Mouse (Mus musculus): Measurements from ENCODE around the gene Rep15. TPM values are rescaled to one million over a fixed set of nuclear protein-coding genes. Genes with fewer than 3 reads are reported as not detected.

The Rep15 gene
- polyA plus RNA-seq (2015; fragmentation: Nextera tagmentation; extraction: Ambion mirVana), result 0.24 and 0.35 TPM in 2 replicates

DNA sequence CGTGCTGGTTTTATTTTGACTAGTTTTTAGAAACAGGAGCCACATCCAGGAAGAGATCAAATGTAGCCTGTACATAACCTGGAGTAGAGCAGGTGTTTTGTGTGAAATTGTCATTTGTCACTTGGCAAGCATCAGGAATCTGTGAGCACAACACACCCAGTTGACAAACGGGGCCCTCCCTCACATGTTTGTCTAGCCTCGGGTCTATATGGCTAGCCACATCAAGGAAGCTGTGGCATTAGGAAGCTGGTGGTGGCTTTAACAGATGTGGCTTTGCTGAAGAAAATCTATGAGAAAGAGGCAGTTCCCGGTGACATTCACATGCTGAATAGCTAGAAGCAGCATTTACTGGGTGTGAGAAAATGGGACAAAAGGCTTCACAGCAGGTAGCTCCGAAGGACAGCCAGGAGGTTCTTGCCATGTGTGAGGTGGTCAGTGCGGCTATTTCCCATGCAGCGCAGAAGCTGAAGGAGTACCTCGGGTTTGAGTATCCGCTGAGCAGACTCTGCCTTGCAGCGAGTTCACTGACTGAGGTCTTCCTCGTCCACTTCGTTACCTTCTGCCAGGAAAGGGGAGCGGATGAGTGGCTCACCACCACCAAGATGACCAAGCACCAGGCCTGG, at the start of gene Rep15:
Gene Rep15 (plus strand): TSS at position 282 of the 623 bp plus-strand sequence.
- ATAC-seq (ENCODE audit: insufficient read depth), result no peak
- no peak within 1 kb of the TSS for H3K9ac ChIP-seq
- WGBS (ENCODE audit: insufficient replicate concordance), result 56% methylated on average over 13 of the region's 13 CpGs

DNA sequence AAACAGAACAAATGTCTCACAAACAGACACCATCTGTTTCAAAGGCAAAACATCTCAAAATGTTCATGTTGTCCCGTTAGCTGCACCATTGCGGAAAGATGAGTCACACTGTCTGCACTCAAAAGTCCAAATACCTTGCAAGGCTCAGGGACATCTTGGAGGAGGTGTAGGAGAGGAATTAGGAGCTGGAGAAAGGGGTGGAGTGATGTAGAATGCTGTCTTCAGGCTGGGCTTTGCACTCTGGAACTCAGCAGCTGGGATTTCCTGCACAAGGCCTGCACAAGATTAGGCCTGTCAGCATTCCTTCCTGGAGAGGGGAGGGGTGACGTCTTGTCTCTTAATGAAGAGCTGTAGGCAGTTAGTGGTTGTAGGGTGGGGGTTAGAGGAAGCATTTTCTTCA, 47.8 kb upstream of the Rep15 start:
- no peak overlapping the region for H3K9ac ChIP-seq
- no peak for ATAC-seq (ENCODE audit: insufficient read depth)
- 57% methylated on average over 3 of the region's 3 CpGs for WGBS (ENCODE audit: insufficient replicate concordance)

More for the DNA sequence above, at the start of gene Rep15:
- Histone ChIP-seq H3K4me2 (no peak within 1 kb of the TSS), H3K27me3 (no peaks in the 10 kb centered on the region), H3K4me1 (replicated peaks) (no peaks in the 10 kb centered on the region), H3K4me3 (replicated peaks) (no peak within 1 kb of the TSS), H3K9me3 (replicated peaks) (no peaks in the 10 kb centered on the region), H3K36me3 (replicated peaks) (peaks cover 10% of the 10 kb centered on the region; the same call in 1 of the 2 replicates), H3K27ac (replicated peaks) (no peak within 1 kb of the TSS)

DNA sequence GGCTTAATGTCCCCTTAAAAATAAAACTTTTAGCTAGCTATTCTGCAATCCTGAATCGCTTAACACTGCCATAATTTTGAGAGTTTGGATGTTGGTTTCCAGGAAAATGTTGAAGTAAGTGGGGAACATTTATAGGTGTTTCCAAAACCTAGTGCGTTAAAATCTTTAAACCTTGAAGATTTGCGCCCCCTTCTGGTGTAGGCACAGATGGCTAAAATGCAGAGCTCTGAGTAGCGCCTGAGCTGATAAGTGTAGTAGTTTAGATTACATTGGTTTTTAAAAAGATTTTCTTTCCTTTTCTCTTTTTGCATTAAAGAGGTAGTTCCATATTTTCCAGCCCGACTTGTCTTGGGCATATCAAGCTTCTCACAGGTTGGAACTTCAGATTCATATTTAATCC, 38.1 kb upstream of the Rep15 start:
- H3K27ac ChIP-seq (replicated peaks), result no peak overlapping the region
- no peaks in the 10 kb centered on the region for H3K9me3 ChIP-seq (replicated peaks)
- no peak overlapping the region for H3K4me2 ChIP-seq
- H3K9ac ChIP-seq, result no peak overlapping the region
- WGBS (ENCODE audit: insufficient replicate concordance), result 32% methylated on average over 5 of the region's 5 CpGs
- no peak overlapping the region for H3K4me3 ChIP-seq (replicated peaks)
- ATAC-seq (ENCODE audit: insufficient read depth), result no peak
- no peaks in the 10 kb centered on the region for H3K36me3 ChIP-seq (replicated peaks)
- no peaks in the 10 kb centered on the region for H3K4me1 ChIP-seq (replicated peaks)
- no peaks in the 10 kb centered on the region for H3K27me3 ChIP-seq

More for the DNA sequence above, 47.8 kb upstream of the Rep15 start:
- Histone ChIP-seq H3K4me2 (no peak overlapping the region), H3K4me1 (replicated peaks) (no peaks in the 10 kb centered on the region), H3K27ac (replicated peaks) (no peak overlapping the region), H3K36me3 (replicated peaks) (no peaks in the 10 kb centered on the region; the same call in 1 of the 2 replicates), H3K4me3 (replicated peaks) (no peak overlapping the region), H3K27me3 (no peaks in the 10 kb centered on the region), H3K9me3 (replicated peaks) (no peaks in the 10 kb centered on the region)

DNA sequence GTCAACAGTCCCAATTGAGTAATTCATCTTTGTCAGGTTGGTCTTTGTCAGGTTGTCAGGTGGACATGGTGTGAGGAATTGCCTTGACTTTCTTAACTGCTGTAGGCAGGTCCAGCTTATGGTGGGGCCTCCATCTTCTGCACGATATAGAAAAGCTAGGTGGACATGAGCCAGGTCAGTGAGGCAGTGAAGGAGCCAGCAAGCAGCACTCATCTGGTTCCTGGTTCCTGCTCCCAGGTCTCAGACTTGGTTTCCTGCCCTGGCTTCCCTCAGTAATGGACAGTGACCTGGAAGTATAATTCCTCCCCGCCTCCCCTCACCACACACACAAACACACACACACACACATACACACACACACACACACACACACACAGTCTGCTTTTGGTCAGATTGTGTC, 37.0 kb upstream of the Rep15 start:
- Histone ChIP-seq H3K4me3 (replicated peaks) (no peak overlapping the region), H3K4me1 (replicated peaks) (no peaks in the 10 kb centered on the region), H3K27me3 (no peaks in the 10 kb centered on the region), H3K9ac (no peak overlapping the region), H3K4me2 (no peak overlapping the region), H3K36me3 (replicated peaks) (no peaks in the 10 kb centered on the region), H3K27ac (replicated peaks) (no peak overlapping the region), H3K9me3 (replicated peaks) (no peaks in the 10 kb centered on the region)
- 68% methylated on average over 2 of the region's 2 CpGs for WGBS (ENCODE audit: insufficient replicate concordance)
- no peak for ATAC-seq (ENCODE audit: insufficient read depth)

DNA sequence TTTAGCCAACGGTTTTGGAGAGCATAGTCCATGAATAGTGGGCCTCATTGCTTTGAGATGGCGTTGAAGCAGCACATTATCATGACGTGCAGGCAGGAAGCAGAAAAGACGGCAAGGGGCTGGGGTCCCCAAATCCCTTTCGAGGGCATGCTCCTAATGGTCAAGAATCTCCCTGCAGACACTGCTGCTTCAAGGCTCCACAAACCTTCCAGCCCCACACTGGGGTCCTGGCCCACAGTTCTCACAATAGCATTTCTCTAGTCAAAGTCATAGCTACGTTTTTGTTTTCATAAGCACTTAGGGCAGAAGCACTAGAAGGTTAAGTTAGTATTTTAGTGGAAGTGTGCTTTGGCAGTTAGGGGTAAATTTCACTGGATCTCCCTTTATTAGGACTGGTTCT, 36.5 kb upstream of the Rep15 start:
- Histone ChIP-seq H3K27me3 (no peaks in the 10 kb centered on the region), H3K9me3 (replicated peaks) (no peaks in the 10 kb centered on the region), H3K4me3 (replicated peaks) (no peak overlapping the region), H3K9ac (no peak overlapping the region), H3K4me1 (replicated peaks) (no peaks in the 10 kb centered on the region), H3K27ac (replicated peaks) (no peak overlapping the region), H3K4me2 (no peak overlapping the region), H3K36me3 (replicated peaks) (no peaks in the 10 kb centered on the region)
- 69% methylated on average over 6 of the region's 6 CpGs for WGBS (ENCODE audit: insufficient replicate concordance)
- no peak for ATAC-seq (ENCODE audit: insufficient read depth)

DNA sequence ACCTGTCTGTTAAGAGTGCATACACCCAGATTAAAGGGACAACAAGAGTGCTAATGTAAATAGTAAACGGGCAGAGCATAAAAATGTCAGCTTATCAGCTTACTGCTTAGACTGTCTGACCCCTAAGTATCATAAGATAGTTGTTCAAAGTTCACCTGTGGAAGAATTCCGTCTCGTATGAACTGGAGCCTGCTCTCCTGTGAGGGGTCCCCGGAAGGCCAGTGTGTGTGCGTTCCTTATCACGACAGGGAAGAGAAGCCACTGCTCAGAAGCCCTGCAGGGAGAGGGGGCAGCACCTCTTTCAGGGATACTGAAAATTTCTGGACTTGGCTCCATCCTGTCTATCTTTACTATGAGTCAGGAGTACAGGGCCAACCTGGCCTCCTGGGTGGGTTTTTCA, 35.4 kb upstream of the Rep15 start:
- H3K27me3 ChIP-seq, result no peaks in the 10 kb centered on the region
- WGBS (ENCODE audit: insufficient replicate concordance), result 59% methylated on average over 6 of the region's 6 CpGs
- no peak overlapping the region for H3K4me3 ChIP-seq (replicated peaks)
- H3K9me3 ChIP-seq (replicated peaks), result no peaks in the 10 kb centered on the region
- no peak overlapping the region for H3K27ac ChIP-seq (replicated peaks)
- no peak overlapping the region for H3K9ac ChIP-seq
- H3K4me2 ChIP-seq, result no peak overlapping the region
- no peaks in the 10 kb centered on the region for H3K4me1 ChIP-seq (replicated peaks)
- ATAC-seq (ENCODE audit: insufficient read depth), result no peak
- 0 out of 2 replicates have a peak, but pooled peaks cover 4% of the 10 kb centered on the region for H3K36me3 ChIP-seq (replicated peaks)

DNA sequence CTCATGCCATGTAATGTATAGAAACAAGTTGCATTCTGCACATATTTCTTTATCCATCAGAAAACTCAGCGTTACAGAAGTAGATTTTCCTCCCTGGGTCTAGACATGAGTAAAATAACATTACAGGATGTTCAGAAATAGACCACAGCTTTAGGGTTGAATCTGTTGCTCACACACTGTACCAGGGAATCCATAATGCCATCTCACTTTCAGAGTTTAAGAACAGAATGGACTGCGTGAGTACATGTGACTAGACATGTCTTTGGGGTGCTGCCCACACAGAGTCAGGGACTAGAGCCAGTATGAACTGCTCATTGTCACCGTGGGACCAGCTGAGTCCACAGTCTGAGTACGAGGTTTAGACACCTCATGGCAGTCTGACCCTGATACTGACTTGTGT, 33.7 kb upstream of the Rep15 start:
- no peaks in the 10 kb centered on the region for H3K9me3 ChIP-seq (replicated peaks)
- H3K27me3 ChIP-seq, result no peaks in the 10 kb centered on the region
- no peak for ATAC-seq (ENCODE audit: insufficient read depth)
- H3K27ac ChIP-seq (replicated peaks), result no peak overlapping the region
- H3K4me1 ChIP-seq (replicated peaks), result no peaks in the 10 kb centered on the region
- H3K9ac ChIP-seq, result no peak overlapping the region
- no peak overlapping the region for H3K4me3 ChIP-seq (replicated peaks)
- H3K36me3 ChIP-seq (replicated peaks), result 0 out of 2 replicates have a peak, but pooled peaks cover 7% of the 10 kb centered on the region
- 64% methylated on average over 4 of the region's 4 CpGs for WGBS (ENCODE audit: insufficient replicate concordance)
- H3K4me2 ChIP-seq, result no peak overlapping the region

DNA sequence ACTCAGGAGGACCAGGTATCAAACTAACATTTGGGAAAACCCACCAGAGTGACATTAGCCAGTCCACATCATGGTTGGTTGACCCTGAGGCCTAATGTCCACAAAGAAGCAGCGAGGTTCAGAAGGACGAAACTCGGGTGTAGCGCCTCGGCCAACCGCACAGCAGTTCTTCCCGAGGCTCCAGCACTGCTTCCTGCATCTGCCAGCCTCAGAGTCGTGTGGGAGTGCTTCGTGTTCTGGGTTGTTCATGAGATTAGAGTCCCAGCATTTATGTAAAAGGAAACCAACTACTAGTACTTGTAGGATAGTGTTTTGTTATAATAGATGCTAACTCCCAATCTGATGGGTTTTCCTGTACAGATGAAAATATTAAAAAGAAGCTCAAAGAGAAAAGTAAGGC, 33.1 kb upstream of the Rep15 start:
- WGBS (ENCODE audit: insufficient replicate concordance), result 60% methylated on average over 9 of the region's 9 CpGs
- no peaks in the 10 kb centered on the region for H3K4me1 ChIP-seq (replicated peaks)
- H3K4me3 ChIP-seq (replicated peaks), result no peak overlapping the region
- no peak overlapping the region for H3K27ac ChIP-seq (replicated peaks)
- no peak for ATAC-seq (ENCODE audit: insufficient read depth)
- no peaks in the 10 kb centered on the region for H3K9me3 ChIP-seq (replicated peaks)
- H3K9ac ChIP-seq, result no peak overlapping the region
- 0 out of 2 replicates have a peak, but pooled peaks cover 11% of the 10 kb centered on the region for H3K36me3 ChIP-seq (replicated peaks)
- H3K27me3 ChIP-seq, result no peaks in the 10 kb centered on the region
- H3K4me2 ChIP-seq, result no peak overlapping the region

DNA sequence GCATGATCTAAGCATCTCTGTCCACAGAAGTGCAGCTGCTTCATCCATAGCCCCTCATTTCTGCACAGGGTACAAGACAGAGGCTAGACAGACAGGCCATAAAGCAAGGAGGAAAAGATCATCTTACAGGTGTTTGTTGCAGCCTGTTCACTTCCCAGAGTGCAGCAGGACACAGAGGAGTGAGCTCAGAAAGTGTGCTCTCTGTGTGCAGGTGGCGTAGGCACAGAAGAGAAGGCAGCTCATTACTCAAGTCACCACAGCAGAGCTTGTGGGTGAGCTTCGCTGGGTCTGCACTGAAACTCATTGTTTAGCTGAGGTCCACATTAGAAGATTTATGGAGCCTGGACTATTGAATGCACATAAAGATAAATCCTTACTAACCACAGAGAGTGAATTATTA, 32.6 kb upstream of the Rep15 start:
- Histone ChIP-seq H3K27me3 (no peaks in the 10 kb centered on the region), H3K36me3 (replicated peaks) (0 out of 2 replicates have a peak, but pooled peaks cover 11% of the 10 kb centered on the region), H3K27ac (replicated peaks) (no peak overlapping the region), H3K9ac (no peak overlapping the region), H3K9me3 (replicated peaks) (no peaks in the 10 kb centered on the region), H3K4me1 (replicated peaks) (no peaks in the 10 kb centered on the region), H3K4me3 (replicated peaks) (no peak overlapping the region), H3K4me2 (no peak overlapping the region)
- no peak for ATAC-seq (ENCODE audit: insufficient read depth)
- 63% methylated on average over 2 of the region's 2 CpGs for WGBS (ENCODE audit: insufficient replicate concordance)

DNA sequence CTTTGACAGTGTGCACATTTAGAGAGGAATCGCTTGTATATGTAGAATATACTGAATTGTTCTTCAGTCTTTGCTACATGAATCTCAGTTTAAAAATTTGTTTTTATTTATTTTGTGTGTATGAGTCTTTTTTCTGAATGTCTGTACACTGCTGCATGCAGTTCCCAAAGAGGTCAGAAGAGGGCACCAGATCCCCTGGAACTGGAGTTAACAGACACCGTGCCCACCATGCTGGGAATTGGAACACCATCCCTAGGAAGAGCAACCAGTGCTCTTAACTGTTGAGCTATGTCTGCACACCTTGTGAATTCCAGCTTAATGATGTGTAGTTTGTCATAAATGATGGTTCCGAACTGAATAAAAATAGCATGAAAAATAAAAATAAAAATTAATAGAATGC, 24.2 kb upstream of the Rep15 start:
- Histone ChIP-seq H3K4me2 (no peak overlapping the region), H3K27me3 (no peaks in the 10 kb centered on the region), H3K36me3 (replicated peaks) (peaks cover 13% of the 10 kb centered on the region), H3K27ac (replicated peaks) (no peak overlapping the region), H3K4me1 (replicated peaks) (no peaks in the 10 kb centered on the region), H3K9me3 (replicated peaks) (no peaks in the 10 kb centered on the region), H3K9ac (no peak overlapping the region), H3K4me3 (replicated peaks) (no peak overlapping the region)
- 48% methylated on average over 3 of the region's 3 CpGs for WGBS (ENCODE audit: insufficient replicate concordance)
- no peak for ATAC-seq (ENCODE audit: insufficient read depth)

DNA sequence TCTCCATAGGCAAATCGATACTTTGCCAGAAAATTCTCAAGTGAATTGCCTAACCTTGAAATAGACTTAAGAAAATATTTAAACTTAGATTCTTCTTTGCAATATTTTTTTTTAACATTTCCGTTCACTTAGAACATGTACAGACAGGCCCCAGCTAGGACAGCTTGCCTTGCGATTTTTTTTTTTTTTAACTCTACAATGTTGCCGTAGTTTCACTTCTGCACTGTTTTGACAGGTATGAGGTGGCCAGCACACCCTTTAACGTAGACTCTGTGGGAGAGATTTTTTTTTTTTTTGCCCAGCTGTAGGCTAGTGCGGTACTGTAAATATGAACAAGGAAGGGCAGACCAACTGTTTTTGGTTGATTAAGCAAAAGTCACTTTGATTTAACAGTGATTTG, 22.0 kb upstream of the Rep15 start:
- no peaks in the 10 kb centered on the region for H3K27me3 ChIP-seq
- H3K4me3 ChIP-seq (replicated peaks), result no peak overlapping the region
- H3K36me3 ChIP-seq (replicated peaks), result peaks cover 7% of the 10 kb centered on the region
- ATAC-seq (ENCODE audit: insufficient read depth), result no peak
- 75% methylated on average over 6 of the region's 6 CpGs for WGBS (ENCODE audit: insufficient replicate concordance)
- H3K9ac ChIP-seq, result no peak overlapping the region
- H3K4me2 ChIP-seq, result no peak overlapping the region
- H3K9me3 ChIP-seq (replicated peaks), result no peaks in the 10 kb centered on the region
- no peak overlapping the region for H3K27ac ChIP-seq (replicated peaks)
- H3K4me1 ChIP-seq (replicated peaks), result no peaks in the 10 kb centered on the region
